Mouse (Mus musculus) intestine, embryonic 15.5 days (tissue): Measurements from ENCODE around the gene Csrnp2. TPM values are rescaled to one million over a fixed set of nuclear protein-coding genes. Genes with fewer than 3 reads are reported as not detected.

Experiments used
- ATAC-seq: fragments of 200-750 bp; cut with Nextera tagmentation; 2 replicates; pipeline ENCODE4 v1.8.0; 2017; ENCODE audit warnings: moderate TSS enrichment, moderate library complexity
- H3K27ac ChIP-seq: fragments of 300-500 bp; sonication (generic); 2 replicates; pipeline ENCODE4 v1.5.1; 2015; ENCODE audit warnings: mild to moderate bottlenecking, inconsistent platforms
- H3K27me3 ChIP-seq: fragments of 300-500 bp; sonication (generic); replicated peaks from 2 replicates; pipeline ENCODE4 v1.6.1; 2015; ENCODE audit warnings: inconsistent platforms
- H3K36me3 ChIP-seq: fragments of 300-500 bp; sonication (generic); 2 replicates; pipeline ENCODE4 v1.6.1; 2015; ENCODE audit warnings: inconsistent platforms
- H3K4me1 ChIP-seq: fragments of 300-500 bp; sonication (generic); replicated peaks from 2 replicates; pipeline ENCODE4 v1.6.1; 2015; ENCODE audit warnings: inconsistent platforms
- H3K4me2 ChIP-seq: fragments of 300-500 bp; sonication (generic); replicated peaks from 2 replicates; pipeline ENCODE4 v1.6.1; 2015; ENCODE audit warnings: mild to moderate bottlenecking, inconsistent platforms
- H3K4me3 ChIP-seq: fragments of 300-500 bp; sonication (generic); replicated peaks from 2 replicates; pipeline ENCODE4 v1.5.1; 2015; ENCODE audit warnings: inconsistent platforms
- H3K9ac ChIP-seq: fragments of 300-500 bp; sonication (generic); 2 replicates; pipeline ENCODE4 v1.6.1; 2015; ENCODE audit warnings: inconsistent platforms
- H3K9me3 ChIP-seq: fragments of 300-500 bp; sonication (generic); 2 replicates; pipeline ENCODE4 v1.6.1; 2016; ENCODE audit warnings: inconsistent platforms
- WGBS: fragments of 180-500 bp; shearing (Covaris S2); methylation state at CpG from one replicate; pipeline ENCODE4 v1.1.7; 2015; 5-methylcytosine and 5-hydroxymethylcytosine counted together
- polyA plus RNA-seq: library from polyadenylated mRNA; unstranded; fragments of >200 nt; fragmentation: Nextera tagmentation; extraction: Ambion mirVana; gene quantifications from 2 replicates; pipeline ENCODE4 v1.2.1, GENCODE M21; 2015

The Csrnp2 gene
- polyA plus RNA-seq, 1 experiment from 2014 or later = 8.7 TPM

DNA sequence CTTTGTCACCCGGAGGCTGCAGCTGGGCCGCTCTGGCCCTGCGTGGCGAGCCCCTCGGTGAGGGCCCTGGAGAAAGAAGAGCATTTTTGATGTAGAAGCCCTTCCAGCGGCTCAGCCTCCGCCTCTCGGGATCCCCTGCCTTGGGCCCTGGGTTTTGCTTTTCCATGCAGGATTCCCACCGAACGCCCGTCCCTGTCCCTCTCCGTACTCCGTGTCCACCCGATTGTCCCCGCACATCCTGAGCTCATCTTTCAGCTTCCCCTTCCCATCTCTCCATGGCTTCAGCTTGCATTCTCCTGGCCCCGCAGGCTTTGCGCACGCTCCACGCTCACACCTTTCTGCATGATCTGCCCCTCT, 26.1 kb downstream of the Csrnp2 start:
- H3K36me3 ChIP-seq = no peaks in the 10 kb centered on the region
- H3K27me3 ChIP-seq = no peaks in the 10 kb centered on the region
- H3K9me3 ChIP-seq = no peaks in the 10 kb centered on the region
- ATAC-seq = no peak; the same call in 1 of the 2 replicates
- WGBS = 0% methylated on average over 19 of the region's 19 CpGs
- peaks cover 19% of the 10 kb centered on the region for H3K4me1 ChIP-seq
- peak overlapping the region; percentile 87 for H3K4me2 ChIP-seq
- peak overlapping the region; percentile 90 for H3K27ac ChIP-seq
- H3K9ac ChIP-seq = peak overlapping the region; percentile 93
- H3K4me3 ChIP-seq = peak overlapping the region; percentile 92

DNA sequence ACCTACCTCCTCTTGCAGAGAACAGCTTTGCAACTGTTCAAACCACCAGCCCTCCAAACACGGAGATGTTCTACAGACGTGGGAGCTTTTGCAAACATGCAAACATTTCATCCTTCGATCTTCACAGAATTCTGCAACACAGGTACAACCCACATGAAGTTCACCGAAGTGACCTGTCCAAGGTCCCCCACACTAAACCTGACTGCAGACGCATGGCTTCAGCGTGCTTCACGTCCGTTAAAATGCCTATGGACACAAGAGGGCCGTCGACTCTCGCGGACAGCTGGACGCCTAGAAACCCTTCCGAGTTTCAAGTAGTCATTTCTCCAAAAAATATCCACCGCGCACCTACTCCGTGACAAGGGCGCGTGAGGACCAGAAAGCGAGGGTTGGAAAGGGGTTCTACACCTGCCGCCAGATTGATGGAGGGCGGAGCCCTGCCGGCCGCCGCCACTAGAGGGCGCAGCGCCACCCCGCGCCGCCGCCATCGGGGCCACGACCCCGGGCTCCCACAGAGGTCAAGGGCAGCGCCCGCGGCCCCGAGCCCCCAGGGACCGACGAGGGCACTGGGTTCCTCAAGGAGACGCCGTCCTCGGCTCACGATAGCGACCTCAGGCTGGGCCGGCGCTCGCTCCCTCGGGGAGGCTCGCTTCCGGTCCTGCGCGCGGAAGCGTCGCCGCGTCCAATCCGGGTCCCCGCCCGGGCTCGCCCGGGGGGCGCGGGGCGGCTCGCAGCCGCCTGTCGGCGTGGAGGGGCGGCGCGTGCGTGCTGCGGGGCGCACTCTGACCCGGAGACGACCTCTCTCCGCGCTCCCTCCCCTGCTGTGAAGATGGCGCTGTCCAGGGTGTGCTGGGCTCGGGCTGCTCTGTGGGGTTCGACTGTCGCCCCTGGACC, 26.7 kb downstream of the Csrnp2 start, which contains the start of gene Letmd1:
TSS of gene Letmd1 (plus strand) at position 729 of the 894 bp plus-strand sequence.
- Histone ChIP-seq H3K9ac (peak within 1 kb of the TSS; percentile 93), H3K4me3 (peak within 1 kb of the TSS; percentile 92), H3K9me3 (no peaks in the 10 kb centered on the region), H3K27me3 (no peaks in the 10 kb centered on the region), H3K36me3 (no peaks in the 10 kb centered on the region), H3K4me1 (peaks cover 19% of the 10 kb centered on the region), H3K27ac (peak within 1 kb of the TSS; percentile 90), H3K4me2 (peak within 1 kb of the TSS; percentile 87)
- WGBS = 2% methylated on average over 74 of the region's 84 CpGs
- ATAC-seq = peak; percentile 94

DNA sequence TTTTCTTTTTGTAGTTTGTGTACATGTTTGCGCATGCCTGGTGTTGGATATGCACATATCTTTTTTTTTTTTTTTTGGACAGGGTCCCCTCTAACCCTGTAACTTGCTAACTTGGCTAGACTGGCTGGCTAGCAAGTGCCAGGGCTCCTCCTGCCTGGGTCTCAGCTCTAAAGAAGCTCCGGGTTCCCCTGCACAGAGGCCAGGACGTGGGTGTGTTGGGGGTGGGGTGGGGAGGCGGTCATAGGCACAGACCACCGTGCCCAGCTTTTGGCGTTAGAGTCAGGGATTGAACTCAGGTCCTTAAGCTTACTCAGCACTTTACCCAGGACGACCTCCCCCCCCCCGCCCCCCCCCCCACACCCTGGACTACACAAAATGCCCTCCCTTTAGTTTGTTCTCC, 27.6 kb downstream of the Csrnp2 start:
- H3K4me3 ChIP-seq = peak overlapping the region; percentile 92
- peak overlapping the region; percentile 87 for H3K4me2 ChIP-seq
- no peak overlapping the region for H3K9ac ChIP-seq

DNA sequence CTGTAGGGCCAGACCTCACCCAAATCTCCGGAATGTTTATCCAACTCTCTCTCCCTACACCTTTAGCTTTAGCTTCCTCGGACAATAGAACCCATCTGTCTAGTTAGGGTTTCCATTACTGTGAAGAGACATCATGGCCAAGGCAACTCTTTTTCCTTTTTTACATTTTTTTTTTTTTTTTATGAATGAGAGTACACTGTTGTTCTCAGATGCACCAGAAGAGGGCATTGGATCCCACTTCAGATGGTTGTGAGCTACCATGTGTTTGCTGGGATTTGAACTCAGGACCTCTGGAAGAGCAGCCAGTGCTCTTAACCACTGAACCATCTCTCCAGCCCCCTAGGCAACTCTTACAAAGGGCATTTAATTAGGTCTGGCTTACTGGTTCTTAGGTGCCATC, 29.9 kb downstream of the Csrnp2 start:
- WGBS = 55% methylated on average over 2 of the region's 2 CpGs
- Histone ChIP-seq H3K27ac (no peak overlapping the region), H3K36me3 (no peaks in the 10 kb centered on the region), H3K9me3 (no peaks in the 10 kb centered on the region), H3K9ac (no peak overlapping the region), H3K4me1 (peaks cover 19% of the 10 kb centered on the region), H3K4me2 (no peak overlapping the region), H3K4me3 (no peak overlapping the region), H3K27me3 (no peaks in the 10 kb centered on the region)
- ATAC-seq = no peak

More for the DNA sequence above, 27.6 kb downstream of the Csrnp2 start:
- ATAC-seq = no peak
- no peaks in the 10 kb centered on the region for H3K27me3 ChIP-seq
- no peaks in the 10 kb centered on the region for H3K36me3 ChIP-seq
- WGBS = 34% methylated on average over 8 of the region's 8 CpGs
- H3K9me3 ChIP-seq = no peaks in the 10 kb centered on the region
- H3K4me1 ChIP-seq = peaks cover 19% of the 10 kb centered on the region
- no peak overlapping the region for H3K27ac ChIP-seq

DNA sequence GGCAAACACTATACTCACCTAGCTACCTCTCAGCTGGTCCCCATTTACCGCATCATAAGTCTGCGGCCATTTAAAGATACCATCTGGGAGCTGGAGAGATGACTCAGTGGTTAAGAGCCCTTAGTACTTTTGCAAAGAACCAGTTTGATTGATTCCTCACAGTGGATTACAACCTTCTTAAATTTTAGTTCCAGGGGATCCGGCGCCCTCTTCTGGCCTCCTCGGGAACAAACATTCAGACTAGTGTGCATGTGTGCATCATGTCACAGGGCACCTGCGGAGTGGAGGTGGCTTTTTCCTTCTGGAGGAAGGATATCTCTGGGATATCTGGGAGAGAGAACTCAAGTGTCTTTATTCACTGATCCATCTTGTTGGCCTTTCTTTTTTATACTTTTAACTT, 31.6 kb downstream of the Csrnp2 start:
- peaks cover 10% of the 10 kb centered on the region; the same call in 1 of the 2 replicates for H3K4me1 ChIP-seq
- no peaks in the 10 kb centered on the region for H3K9me3 ChIP-seq
- WGBS = 25% methylated on average over 6 of the region's 6 CpGs
- H3K27ac ChIP-seq = no peak overlapping the region
- H3K4me3 ChIP-seq = no peak overlapping the region
- no peak overlapping the region for H3K9ac ChIP-seq
- no peak for ATAC-seq
- no peaks in the 10 kb centered on the region for H3K27me3 ChIP-seq
- no peaks in the 10 kb centered on the region for H3K36me3 ChIP-seq
- H3K4me2 ChIP-seq = no peak overlapping the region

DNA sequence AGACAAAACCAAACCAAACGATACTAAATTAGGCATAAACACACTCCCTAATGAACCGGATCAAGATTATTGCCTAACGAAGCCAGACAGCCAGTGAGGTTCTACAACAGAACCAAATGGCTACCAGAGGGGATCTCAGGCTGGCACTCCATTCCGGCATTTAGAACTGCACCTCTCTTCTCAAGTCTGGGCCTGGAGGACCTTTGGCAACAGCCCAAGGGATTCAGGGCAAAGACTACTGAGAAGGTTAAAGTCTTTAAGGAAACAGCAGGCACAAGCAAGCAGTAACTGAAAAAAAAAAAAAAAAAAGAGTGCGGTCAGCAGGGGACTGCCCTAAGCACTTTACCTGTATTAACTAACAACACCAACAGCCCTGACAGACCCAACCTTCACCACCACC, 33.2 kb downstream of the Csrnp2 start:
- Histone ChIP-seq H3K36me3 (no peaks in the 10 kb centered on the region), H3K27ac (no peak overlapping the region), H3K4me1 (no peaks in the 10 kb centered on the region), H3K9me3 (no peaks in the 10 kb centered on the region), H3K27me3 (no peaks in the 10 kb centered on the region), H3K4me2 (no peak overlapping the region), H3K4me3 (no peak overlapping the region), H3K9ac (no peak overlapping the region)
- WGBS = 84% methylated on average over 5 of the region's 5 CpGs
- ATAC-seq = no peak

DNA sequence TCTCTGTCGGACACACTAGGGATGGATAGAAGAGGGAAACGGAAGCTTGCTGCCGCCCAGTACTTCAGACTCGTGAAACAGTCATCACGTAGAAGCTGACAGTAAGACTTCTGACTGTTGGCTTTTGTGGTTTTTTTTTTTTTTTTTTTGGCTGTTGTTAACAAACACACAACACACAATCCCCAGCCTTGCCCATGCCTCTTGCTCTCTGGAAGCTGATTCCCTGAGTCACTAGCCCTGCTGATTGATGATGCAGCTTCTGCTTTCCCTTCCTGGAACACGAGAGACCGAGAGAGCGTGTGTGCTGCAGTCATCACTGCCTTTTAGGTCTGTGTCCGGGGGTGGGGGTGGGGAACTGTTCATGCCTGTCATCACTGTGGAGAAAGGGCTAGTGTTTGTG, 33.6 kb downstream of the Csrnp2 start:
- ATAC-seq = no peak
- Histone ChIP-seq H3K4me2 (no peak overlapping the region), H3K27ac (no peak overlapping the region), H3K4me3 (no peak overlapping the region), H3K4me1 (no peaks in the 10 kb centered on the region), H3K9me3 (no peaks in the 10 kb centered on the region), H3K36me3 (no peaks in the 10 kb centered on the region), H3K27me3 (no peaks in the 10 kb centered on the region), H3K9ac (no peak overlapping the region)
- WGBS = 69% methylated on average over 9 of the region's 9 CpGs

DNA sequence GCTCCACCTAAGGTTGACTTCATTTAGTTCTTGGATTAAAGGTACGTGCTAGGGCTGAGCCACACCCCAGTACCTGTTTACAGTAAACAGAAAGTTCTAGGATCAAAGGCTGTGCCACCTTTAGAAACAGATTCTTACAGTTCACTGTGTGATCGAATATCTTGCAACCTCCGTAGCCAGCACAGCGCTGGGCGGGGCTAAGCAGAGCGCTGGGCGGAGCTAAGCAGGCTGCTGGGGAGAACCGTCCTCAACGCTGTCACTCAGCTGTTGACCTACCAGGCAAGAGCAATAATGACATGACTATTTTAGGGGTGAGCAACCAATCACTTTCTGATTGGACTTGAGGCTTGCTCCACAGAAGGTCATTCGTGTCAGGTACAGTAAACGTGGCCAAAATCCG, 34.3 kb downstream of the Csrnp2 start:
- Histone ChIP-seq H3K27ac (no peak overlapping the region), H3K27me3 (no peaks in the 10 kb centered on the region), H3K4me1 (no peaks in the 10 kb centered on the region), H3K4me3 (no peak overlapping the region), H3K4me2 (peak overlapping the region; percentile 12), H3K9ac (no peak overlapping the region), H3K9me3 (no peaks in the 10 kb centered on the region), H3K36me3 (no peaks in the 10 kb centered on the region)
- 11% methylated on average over 12 of the region's 12 CpGs for whole genome bisulfite sequencing
- peak; percentile 71 for ATAC-seq

DNA sequence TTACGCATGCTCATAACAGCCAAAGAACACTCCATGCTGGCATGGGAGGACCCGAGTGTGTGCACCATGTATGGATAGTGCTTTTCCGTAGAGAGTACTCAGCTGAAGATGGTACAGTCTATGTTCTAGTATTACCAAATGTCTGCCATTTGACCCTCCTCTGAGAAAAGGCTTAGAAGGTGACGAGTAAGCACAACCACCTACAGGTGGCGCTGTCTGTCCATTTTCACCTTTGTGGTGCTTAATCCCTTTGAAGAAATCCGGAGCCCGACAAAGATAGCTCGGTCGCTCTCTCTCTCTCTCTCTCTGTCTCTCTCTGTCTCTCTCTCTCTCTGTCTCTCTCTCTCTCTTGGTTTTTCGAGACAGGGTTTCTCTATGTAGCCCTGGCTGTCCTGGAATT, 37.2 kb downstream of the Csrnp2 start:
- Histone ChIP-seq H3K4me3 (no peak overlapping the region), H3K9me3 (no peaks in the 10 kb centered on the region), H3K36me3 (no peaks in the 10 kb centered on the region), H3K4me2 (no peak overlapping the region), H3K27ac (no peak overlapping the region), H3K4me1 (no peaks in the 10 kb centered on the region), H3K27me3 (no peaks in the 10 kb centered on the region), H3K9ac (no peak overlapping the region)
- 41% methylated on average over 10 of the region's 10 CpGs for WGBS
- no peak for ATAC-seq

DNA sequence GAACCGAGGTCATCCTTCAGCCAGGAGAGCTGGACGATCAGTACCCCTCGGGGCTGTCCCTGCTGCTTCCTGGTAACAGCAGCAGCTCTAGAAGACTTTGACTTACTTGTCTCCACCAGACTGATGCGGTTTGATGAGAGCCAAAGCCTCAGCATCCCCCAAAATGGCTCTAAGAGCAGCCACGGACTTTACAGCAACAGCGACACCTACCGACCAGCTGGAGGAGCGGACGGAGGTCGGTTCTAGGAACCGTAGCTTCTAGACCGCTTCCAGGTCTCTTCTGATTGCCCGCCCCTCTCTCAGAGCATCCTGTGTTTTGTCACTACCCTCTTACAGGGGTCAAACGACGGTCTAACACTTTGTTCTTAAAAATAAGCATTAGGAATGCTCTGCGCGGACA, 37.9 kb downstream of the Csrnp2 start:
- 4% methylated on average over 17 of the region's 17 CpGs for WGBS

DNA sequence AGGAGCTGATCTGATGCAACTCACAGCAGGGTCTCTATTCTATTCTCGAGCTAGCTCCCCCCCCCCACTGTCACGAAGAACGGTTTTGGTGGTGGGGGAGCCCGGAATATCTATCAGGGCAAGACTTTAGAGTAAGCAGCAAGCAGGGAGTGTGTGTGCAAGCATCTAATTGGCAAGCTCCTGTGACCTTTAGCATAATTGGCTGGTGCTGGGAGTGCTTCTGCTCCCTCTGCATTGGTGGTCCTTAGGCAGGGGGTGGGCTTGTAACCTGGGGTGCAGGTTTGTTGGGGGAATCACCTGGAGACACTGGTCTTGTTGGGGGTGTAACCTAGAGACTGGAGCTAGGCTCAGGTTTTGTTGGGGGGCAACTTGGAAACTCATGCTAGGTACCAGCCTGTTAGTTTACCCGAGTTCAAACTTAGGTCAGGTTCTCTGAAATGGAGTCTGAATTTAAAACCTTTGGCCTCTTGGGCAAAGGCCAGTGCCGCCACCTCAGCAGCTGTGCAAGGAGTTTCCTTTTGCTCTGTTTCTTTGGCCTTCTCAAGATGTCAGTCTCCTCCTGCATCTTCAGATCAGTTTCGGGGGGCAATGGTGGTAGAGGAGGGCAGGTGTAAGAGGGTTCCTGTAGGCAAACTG, 38.8 kb downstream of the Csrnp2 start:
- Histone ChIP-seq H3K36me3 (no peaks in the 10 kb centered on the region), H3K9ac (no peak overlapping the region), H3K4me1 (no peaks in the 10 kb centered on the region; the same call in 1 of the 2 replicates), H3K9me3 (no peaks in the 10 kb centered on the region), H3K27ac (no peak overlapping the region), H3K27me3 (no peaks in the 10 kb centered on the region), H3K4me2 (no peak overlapping the region), H3K4me3 (no peak overlapping the region)
- ATAC-seq = no peak
- 71% methylated on average over 7 of the region's 7 CpGs for whole genome bisulfite sequencing

More for the DNA sequence above, 37.9 kb downstream of the Csrnp2 start:
- Histone ChIP-seq H3K9me3 (no peaks in the 10 kb centered on the region), H3K27me3 (no peaks in the 10 kb centered on the region), H3K4me3 (no peak overlapping the region; the same call in 1 of the 2 replicates), H3K4me2 (0 out of 2 replicates have a peak overlapping the region, but pooled peaks have one; percentile 37), H3K27ac (no peak overlapping the region), H3K9ac (no peak overlapping the region), H3K36me3 (no peaks in the 10 kb centered on the region), H3K4me1 (no peaks in the 10 kb centered on the region)
- peak; percentile 37 for ATAC-seq

DNA sequence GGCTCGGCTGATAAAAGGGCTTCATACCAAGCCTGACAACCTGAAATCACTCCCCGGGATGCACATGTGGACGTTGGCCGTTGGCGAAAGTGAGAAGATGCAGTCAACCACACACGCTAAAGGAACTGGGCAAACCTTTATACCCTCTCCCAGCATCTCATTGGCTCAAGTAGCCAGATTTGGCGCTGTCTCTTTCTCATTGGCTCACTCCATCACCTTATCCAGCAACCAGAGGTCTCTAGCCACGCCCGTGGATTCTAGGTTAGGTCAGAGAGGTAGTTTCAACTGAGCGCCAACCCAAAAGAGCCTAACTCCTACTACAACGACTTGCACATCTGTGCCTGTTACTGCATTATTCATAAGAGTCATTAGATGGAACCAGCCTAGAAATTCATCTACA, 42.8 kb downstream of the Csrnp2 start:
- Histone ChIP-seq H3K27me3 (no peaks in the 10 kb centered on the region), H3K36me3 (no peaks in the 10 kb centered on the region), H3K27ac (no peak overlapping the region), H3K9ac (no peak overlapping the region), H3K4me3 (no peak overlapping the region), H3K4me1 (no peaks in the 10 kb centered on the region; the same call in 1 of the 2 replicates), H3K9me3 (no peaks in the 10 kb centered on the region), H3K4me2 (no peak overlapping the region)
- ATAC-seq = no peak
- WGBS = 79% methylated on average over 11 of the region's 11 CpGs
